Mouse (Mus musculus): ENCODE measurements at regions not wholly inside any gene's neighbourhood (a gene's known extent, or its start where the extent isn't known, plus 50 kb on each side); places are given as distances from the start of the nearest gene placed in this dataset.

DNA sequence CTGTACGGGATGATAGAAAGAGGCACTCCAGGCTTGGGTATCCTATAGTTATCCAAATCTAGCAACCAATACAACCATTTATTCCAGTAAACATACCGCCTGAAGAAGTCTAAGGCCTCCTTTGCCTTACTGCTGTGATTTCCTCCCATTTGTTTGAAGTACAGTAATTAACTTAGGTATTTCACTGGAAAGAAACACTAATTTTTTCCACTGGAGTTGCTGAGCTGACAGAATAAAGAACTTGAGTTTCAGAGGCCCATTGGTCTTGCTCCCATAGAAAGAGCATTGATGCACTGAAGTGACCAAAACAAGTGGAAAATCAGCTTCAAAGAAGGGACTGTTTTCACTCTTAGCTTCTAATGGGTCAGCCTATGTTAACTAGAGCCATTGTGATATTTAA lies 1100.8 kb upstream of the Gm7489 start:
- H3K9ac ChIP-seq: no peak overlapping the region
- no peak overlapping the region for H3K27ac ChIP-seq
- no peaks in the 10 kb centered on the region for H3K36me3 ChIP-seq
- WGBS: 88% methylated on average over 2 of the region's 2 CpGs
- no peaks in the 10 kb centered on the region for H3K27me3 ChIP-seq
- H3K4me2 ChIP-seq: no peak overlapping the region
- no peaks in the 10 kb centered on the region for H3K4me1 ChIP-seq
- no peaks in the 10 kb centered on the region for H3K9me3 ChIP-seq
- no peak overlapping the region for H3K4me3 ChIP-seq
- ATAC-seq (ENCODE audit: borderline replicate concordance, extremely low read depth, low FRiP score, low TSS enrichment): no peak

DNA sequence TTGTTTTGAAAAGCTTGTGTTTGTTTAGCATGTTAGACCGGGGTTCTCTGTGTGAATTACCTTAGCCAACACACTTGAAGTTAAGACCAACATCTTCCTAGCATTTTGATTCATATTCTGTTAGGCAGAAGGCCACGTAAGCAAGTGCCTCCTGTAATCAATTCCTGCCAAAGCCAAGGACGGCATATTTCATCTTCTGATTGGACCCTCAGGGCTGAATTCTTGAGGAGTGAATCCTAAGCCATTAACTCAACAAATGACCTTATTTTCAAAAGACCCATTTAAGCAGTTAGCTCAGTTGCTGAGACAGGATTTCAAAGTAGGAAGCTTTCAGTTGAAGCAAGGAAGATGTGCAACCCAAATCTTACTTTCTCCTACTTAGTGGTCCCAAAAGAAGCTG lies 1099.5 kb upstream of the Gm7489 start:
- WGBS: 54% methylated on average over 3 of the region's 3 CpGs
- Histone ChIP-seq H3K9ac (no peak overlapping the region), H3K9me3 (no peaks in the 10 kb centered on the region), H3K27ac (no peak overlapping the region), H3K4me1 (no peaks in the 10 kb centered on the region), H3K4me3 (no peak overlapping the region), H3K27me3 (no peaks in the 10 kb centered on the region), H3K36me3 (no peaks in the 10 kb centered on the region), H3K4me2 (no peak overlapping the region)
- ATAC-seq (ENCODE audit: borderline replicate concordance, extremely low read depth, low FRiP score, low TSS enrichment): no peak

DNA sequence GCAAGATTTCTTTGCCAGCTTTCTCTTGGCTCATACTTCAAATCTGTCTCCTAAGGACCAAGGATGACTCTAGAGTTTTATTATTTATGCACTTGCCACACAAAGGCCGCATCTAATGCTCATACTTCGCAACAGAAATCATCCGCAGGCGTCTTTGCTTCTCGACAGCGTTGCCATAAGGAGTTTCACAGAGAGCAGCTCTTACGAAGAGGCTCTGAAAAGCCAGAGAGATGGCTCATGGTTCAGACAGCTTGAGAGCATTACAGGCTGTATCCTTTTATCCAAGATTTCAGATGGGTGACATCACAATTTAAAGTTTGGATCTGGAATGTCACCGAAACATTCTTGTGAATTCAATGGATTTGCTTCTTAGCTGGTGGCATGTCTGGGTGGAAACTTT lies 1098.7 kb upstream of the Gm7489 start:
- no peak overlapping the region for H3K27ac ChIP-seq
- H3K4me2 ChIP-seq: no peak overlapping the region
- no peaks in the 10 kb centered on the region for H3K36me3 ChIP-seq
- no peaks in the 10 kb centered on the region for H3K9me3 ChIP-seq
- no peaks in the 10 kb centered on the region for H3K4me1 ChIP-seq
- no peaks in the 10 kb centered on the region for H3K27me3 ChIP-seq
- H3K4me3 ChIP-seq: no peak overlapping the region
- no peak overlapping the region for H3K9ac ChIP-seq
- no peak for ATAC-seq (ENCODE audit: borderline replicate concordance, extremely low read depth, low FRiP score, low TSS enrichment)
- WGBS: 67% methylated on average over 8 of the region's 8 CpGs

DNA sequence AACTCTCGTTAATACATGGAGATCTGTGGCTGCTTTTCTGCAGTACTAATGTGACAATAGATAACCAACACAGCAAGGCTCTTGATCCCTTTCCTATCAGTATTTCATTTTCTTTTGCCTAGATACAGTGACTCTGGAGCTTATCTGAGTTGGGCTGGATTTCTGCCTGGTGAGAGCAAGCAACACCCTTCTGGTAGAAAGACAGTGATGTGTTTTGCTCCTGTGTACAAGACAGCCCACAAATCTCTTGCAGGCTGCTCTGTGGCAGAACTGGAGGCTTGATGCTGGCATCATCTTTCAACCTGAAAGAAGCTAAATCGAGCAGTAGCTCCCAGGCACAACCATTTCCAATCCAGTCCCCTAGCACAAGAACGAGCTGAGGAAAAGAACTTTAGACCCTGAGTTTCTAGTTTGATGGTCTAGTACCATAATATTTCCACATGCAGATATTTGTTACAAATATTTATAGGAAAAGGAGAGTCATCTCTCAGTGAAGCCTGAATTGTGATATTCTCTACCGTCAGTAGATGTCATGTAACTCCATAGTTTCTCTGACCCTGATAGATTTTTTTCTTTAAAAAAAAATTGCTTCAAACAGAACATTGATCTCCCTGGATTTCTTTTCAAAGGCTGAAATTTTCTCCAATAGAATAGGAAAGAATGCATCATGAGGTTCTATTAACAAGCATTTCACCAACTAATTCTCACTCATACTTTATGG lies 1079.1 kb upstream of the Gm7489 start:
- no peak for ATAC-seq (ENCODE audit: borderline replicate concordance, extremely low read depth, low FRiP score, low TSS enrichment)
- Histone ChIP-seq H3K27me3 (no peaks in the 10 kb centered on the region), H3K4me1 (no peaks in the 10 kb centered on the region), H3K27ac (no peak overlapping the region), H3K36me3 (no peaks in the 10 kb centered on the region), H3K9me3 (no peaks in the 10 kb centered on the region), H3K4me3 (no peak overlapping the region), H3K9ac (no peak overlapping the region), H3K4me2 (no peak overlapping the region)
- WGBS: 57% methylated on average over 4 of the region's 4 CpGs

DNA sequence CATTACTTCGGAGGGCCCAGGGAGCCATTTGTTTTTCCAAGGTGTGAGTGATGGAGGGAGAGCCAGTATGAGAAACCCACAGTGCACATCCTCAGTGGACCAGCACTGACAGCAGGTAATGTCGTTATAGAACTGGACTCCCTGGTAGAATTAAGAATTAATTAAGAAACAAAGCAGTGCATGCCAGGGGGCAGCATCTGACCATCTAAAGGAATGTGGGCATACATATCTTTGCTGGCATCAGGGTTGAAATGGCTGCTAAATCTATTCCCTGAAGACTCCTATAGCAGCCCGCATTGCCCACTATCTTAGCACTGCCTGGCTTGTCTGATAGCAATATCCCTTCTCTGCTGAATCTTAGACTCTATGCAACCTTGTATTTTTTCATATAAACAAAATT lies 1076.1 kb upstream of the Gm7489 start:
- Histone ChIP-seq H3K4me3 (no peak overlapping the region), H3K27ac (no peak overlapping the region), H3K4me2 (no peak overlapping the region), H3K27me3 (no peaks in the 10 kb centered on the region), H3K36me3 (no peaks in the 10 kb centered on the region), H3K4me1 (no peaks in the 10 kb centered on the region), H3K9me3 (no peaks in the 10 kb centered on the region), H3K9ac (no peak overlapping the region)
- ATAC-seq (ENCODE audit: borderline replicate concordance, extremely low read depth, low FRiP score, low TSS enrichment): no peak
- WGBS: 68% methylated on average over 3 of the region's 3 CpGs

DNA sequence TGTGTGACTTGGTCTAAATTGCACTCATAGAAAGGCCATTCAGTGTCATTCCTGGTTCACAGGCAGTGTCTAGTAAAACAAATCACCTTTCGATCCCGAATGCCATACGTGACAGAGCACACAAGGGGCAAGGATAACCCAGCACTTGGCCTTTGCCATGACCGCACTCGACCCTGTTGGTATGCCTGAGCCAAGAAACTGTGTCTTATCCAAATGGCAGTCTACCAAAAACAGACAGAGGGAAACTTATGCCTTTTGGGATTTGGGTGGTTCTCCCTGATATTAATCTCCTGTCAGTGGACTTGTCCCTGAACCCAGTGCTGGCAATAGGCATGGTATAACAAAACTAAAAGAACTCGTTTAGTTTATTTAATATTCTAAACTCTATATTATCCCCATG lies 1063.9 kb upstream of the Gm7489 start:
- no peak for ATAC-seq (ENCODE audit: borderline replicate concordance, extremely low read depth, low FRiP score, low TSS enrichment)
- WGBS: 75% methylated on average over 6 of the region's 6 CpGs
- H3K9me3 ChIP-seq: no peaks in the 10 kb centered on the region

DNA sequence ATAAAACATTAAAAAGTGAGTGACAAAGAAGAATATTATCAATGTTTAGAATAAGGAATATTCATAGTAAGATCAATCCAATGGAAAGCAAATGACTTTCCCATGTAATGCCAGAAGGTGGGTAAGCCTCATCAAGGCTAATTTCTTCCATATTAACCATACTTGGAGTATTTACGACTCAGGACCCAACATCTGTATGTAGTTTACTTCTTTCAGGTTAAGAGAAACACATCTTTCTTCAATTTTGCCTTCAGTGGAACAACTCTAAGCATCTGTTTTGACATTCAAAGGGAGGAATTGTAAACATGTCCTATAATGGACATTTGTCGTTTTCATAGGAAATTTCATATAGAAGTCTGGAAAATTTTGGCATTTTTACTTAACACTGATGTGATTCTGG lies 1047.8 kb upstream of the Gm7489 start:
- Histone ChIP-seq H3K27me3 (no peaks in the 10 kb centered on the region), H3K27ac (no peak overlapping the region)
- 73% methylated on average over 2 of the region's 2 CpGs for WGBS

More for the DNA sequence above, 1063.9 kb upstream of the Gm7489 start:
- Histone ChIP-seq H3K4me2 (no peak overlapping the region), H3K27me3 (no peaks in the 10 kb centered on the region), H3K27ac (no peak overlapping the region), H3K36me3 (no peaks in the 10 kb centered on the region), H3K9ac (no peak overlapping the region), H3K4me1 (no peaks in the 10 kb centered on the region), H3K4me3 (no peak overlapping the region)

DNA sequence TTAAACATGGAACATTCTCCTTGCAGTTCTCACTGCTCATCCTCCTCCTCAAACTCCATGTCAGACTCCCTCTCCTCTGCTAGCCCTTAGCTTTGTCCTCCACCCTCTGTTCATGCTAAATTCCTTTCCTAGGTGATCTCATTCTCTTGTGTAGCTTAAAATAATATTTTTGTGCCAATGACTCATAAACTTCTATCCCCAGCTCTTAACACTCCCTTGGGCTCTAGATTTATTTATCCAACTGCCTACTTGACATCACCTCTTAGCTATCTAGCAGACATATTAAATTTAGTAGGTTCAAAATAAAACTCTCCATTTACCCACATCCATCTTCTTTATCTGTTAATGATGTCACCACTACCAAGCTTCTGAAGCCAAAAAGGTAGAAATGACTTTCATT lies 1036.6 kb upstream of the Gm7489 start:
- no peaks in the 10 kb centered on the region for H3K27me3 ChIP-seq
- no peak overlapping the region for H3K4me2 ChIP-seq
- H3K36me3 ChIP-seq: no peaks in the 10 kb centered on the region
- no peak overlapping the region for H3K4me3 ChIP-seq
- no peaks in the 10 kb centered on the region for H3K9me3 ChIP-seq
- no peak overlapping the region for H3K27ac ChIP-seq
- no peak for ATAC-seq (ENCODE audit: borderline replicate concordance, extremely low read depth, low FRiP score, low TSS enrichment)
- H3K4me1 ChIP-seq: no peaks in the 10 kb centered on the region
- no peak overlapping the region for H3K9ac ChIP-seq

More for the DNA sequence above, 1047.8 kb upstream of the Gm7489 start:
- Histone ChIP-seq H3K9ac (no peak overlapping the region), H3K36me3 (no peaks in the 10 kb centered on the region), H3K4me3 (no peak overlapping the region), H3K4me2 (no peak overlapping the region), H3K4me1 (no peaks in the 10 kb centered on the region), H3K9me3 (no peaks in the 10 kb centered on the region)
- no peak for ATAC-seq (ENCODE audit: borderline replicate concordance, extremely low read depth, low FRiP score, low TSS enrichment)

DNA sequence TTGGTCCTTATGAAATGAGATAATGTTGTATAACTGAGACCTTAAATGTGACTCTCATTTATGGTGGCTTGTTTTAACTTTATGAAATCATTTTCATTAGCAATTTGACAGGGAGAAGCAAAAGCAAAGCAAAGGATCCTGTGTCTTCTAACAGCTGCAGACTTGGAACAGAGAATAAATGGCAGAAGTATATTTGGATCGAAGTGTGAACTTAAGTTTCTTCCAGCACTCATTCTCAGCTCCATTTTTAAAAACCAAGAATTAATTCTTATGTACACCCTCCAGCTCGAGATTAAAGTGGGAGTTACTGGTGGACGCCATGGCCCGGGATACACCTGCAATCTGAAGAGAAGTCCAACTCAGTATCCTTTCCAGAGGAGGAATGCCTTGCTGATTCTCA lies 1026.0 kb upstream of the Gm7489 start:
- WGBS: 77% methylated on average over 4 of the region's 4 CpGs

DNA sequence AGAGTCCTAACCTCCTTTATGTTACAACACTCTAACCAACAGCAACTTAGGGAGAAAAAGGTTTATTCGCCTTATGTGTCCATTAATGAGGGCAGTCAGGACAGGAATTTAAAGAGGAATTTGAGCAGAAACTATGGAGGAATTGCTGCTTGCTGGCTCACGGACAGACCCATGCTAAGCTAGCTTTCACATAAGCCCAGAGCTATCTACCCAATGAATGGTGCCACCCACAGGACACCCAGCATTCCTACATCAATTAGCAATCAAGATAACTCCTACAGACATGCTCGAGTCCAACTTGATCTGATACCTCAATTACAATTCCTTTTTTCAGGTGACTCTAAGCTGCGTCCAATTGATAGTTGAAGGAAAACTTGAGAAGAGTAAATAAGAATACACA lies 1021.2 kb upstream of the Gm7489 start:
- WGBS: 84% methylated on average over 4 of the region's 4 CpGs

More for the DNA sequence above, 1026.0 kb upstream of the Gm7489 start:
- no peaks in the 10 kb centered on the region for H3K4me1 ChIP-seq
- H3K27ac ChIP-seq: no peak overlapping the region
- no peak overlapping the region for H3K9ac ChIP-seq
- ATAC-seq (ENCODE audit: borderline replicate concordance, extremely low read depth, low FRiP score, low TSS enrichment): no peak
- no peak overlapping the region for H3K4me2 ChIP-seq
- H3K36me3 ChIP-seq: no peaks in the 10 kb centered on the region
- H3K4me3 ChIP-seq: no peak overlapping the region
- no peaks in the 10 kb centered on the region for H3K27me3 ChIP-seq
- no peaks in the 10 kb centered on the region for H3K9me3 ChIP-seq

DNA sequence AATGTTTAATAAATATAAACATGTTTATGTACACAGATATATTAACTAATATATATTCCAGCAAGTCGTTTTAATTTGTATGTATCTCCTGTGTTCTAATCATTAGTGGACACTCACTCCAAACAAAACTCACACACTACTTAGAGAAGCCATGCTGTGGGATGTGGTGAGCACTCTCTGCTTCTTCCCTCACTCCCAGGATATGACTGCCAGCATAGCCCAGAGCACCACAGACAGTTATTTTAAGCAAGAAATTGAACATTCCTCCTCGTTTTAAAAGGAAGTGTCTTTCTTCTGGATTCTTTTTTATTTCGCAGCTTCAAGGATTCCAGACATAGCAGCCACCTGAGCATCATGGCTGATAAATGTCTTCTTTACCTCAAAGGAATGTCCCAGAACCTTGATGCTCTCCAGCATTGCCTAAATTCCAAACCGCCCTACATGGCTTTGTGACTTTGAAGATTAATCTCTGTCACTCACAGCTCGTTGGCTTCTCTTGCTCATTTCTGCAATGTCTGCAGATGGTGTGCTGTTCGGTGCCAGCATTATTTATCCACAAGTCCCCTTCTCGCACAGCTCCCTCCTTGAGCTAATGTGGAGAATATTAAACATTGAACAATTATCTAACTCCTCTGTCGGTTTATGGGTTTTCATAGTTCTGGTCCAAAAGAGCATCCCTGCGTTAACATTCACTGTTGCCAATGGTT lies 992.3 kb upstream of the Gm7489 start:
- no peak for ATAC-seq (ENCODE audit: borderline replicate concordance, extremely low read depth, low FRiP score, low TSS enrichment)
- Histone ChIP-seq H3K9me3 (no peaks in the 10 kb centered on the region), H3K4me1 (no peaks in the 10 kb centered on the region), H3K4me3 (no peak overlapping the region), H3K27ac (no peak overlapping the region), H3K36me3 (no peaks in the 10 kb centered on the region), H3K4me2 (no peak overlapping the region), H3K9ac (no peak overlapping the region), H3K27me3 (no peaks in the 10 kb centered on the region)
- 53% methylated on average over 9 of the region's 9 CpGs for WGBS

More for the DNA sequence above, 1021.2 kb upstream of the Gm7489 start:
- Histone ChIP-seq H3K27ac (no peak overlapping the region), H3K9me3 (no peaks in the 10 kb centered on the region), H3K36me3 (no peaks in the 10 kb centered on the region), H3K4me3 (no peak overlapping the region), H3K9ac (no peak overlapping the region), H3K27me3 (no peaks in the 10 kb centered on the region), H3K4me1 (no peaks in the 10 kb centered on the region), H3K4me2 (no peak overlapping the region)
- no peak for ATAC-seq (ENCODE audit: borderline replicate concordance, extremely low read depth, low FRiP score, low TSS enrichment)

DNA sequence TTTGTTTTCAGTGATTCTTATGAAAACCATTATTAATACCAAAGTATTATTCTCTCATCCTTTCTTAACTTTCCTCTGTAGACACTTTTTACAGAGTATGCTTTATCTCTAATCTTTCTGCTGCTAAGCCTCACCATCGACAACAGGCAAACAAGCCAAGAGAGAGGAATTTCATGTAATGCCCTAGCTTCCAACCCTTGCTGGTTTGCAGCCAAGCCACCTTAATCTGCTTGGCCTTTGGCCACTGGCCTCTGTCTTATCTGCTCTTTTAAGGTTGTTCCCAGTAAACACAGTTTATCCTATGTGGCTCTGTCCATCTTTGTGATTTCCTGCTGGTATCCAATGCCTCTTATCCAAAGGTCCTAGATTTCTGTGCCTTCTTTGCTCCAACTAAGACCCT lies 986.6 kb upstream of the Gm7489 start:
- Histone ChIP-seq H3K9me3 (no peaks in the 10 kb centered on the region), H3K4me2 (no peak overlapping the region), H3K4me3 (no peak overlapping the region), H3K27me3 (no peaks in the 10 kb centered on the region), H3K4me1 (no peaks in the 10 kb centered on the region), H3K27ac (no peak overlapping the region), H3K9ac (no peak overlapping the region), H3K36me3 (no peaks in the 10 kb centered on the region)
- ATAC-seq (ENCODE audit: borderline replicate concordance, extremely low read depth, low FRiP score, low TSS enrichment): no peak
- 48% methylated on average over 1 of the region's 1 CpGs for WGBS

All from lung, embryonic 15.5 days (tissue).